Mouse (Mus musculus) erythroblast, adult 5-6 weeks (primary cell): Measurements from ENCODE around the gene Lhx1. TPM values are rescaled to one million over a fixed set of nuclear protein-coding genes. Genes with fewer than 3 reads are reported as not detected.

Experiments used
- ATAC-seq: replicated peaks from 2 replicates; pipeline ENCODE4 v1.8.0; 2016; ENCODE audit warnings: moderate number of reproducible peaks, mild to moderate bottlenecking, moderate TSS enrichment, inconsistent platforms; ENCODE audit not compliant: poor library complexity, low FRiP score, severe bottlenecking
- total RNA-seq, 2 experiments: library from RNA; stranded (forward) in 1 of 2; stranded (reverse) in 1 of 2; fragments of 150-400 nt in 1 of 2; fragments of 200-764, 138-1000 nt in 1 of 2; gene quantifications; 2 replicates each; pipeline versions ENCODE4 v1.2.3 to v1.2.4; 2015 to 2017; ENCODE audit warnings: low replicate concordance in 2 of 2

The Lhx1 gene
- 0.42 TPM in 1 of 2 replicates, not detected in the other for total RNA-seq (2015; ENCODE audit: low replicate concordance)
- not detected in 2 replicates for total RNA-seq (2017; ENCODE audit: low replicate concordance)

DNA sequence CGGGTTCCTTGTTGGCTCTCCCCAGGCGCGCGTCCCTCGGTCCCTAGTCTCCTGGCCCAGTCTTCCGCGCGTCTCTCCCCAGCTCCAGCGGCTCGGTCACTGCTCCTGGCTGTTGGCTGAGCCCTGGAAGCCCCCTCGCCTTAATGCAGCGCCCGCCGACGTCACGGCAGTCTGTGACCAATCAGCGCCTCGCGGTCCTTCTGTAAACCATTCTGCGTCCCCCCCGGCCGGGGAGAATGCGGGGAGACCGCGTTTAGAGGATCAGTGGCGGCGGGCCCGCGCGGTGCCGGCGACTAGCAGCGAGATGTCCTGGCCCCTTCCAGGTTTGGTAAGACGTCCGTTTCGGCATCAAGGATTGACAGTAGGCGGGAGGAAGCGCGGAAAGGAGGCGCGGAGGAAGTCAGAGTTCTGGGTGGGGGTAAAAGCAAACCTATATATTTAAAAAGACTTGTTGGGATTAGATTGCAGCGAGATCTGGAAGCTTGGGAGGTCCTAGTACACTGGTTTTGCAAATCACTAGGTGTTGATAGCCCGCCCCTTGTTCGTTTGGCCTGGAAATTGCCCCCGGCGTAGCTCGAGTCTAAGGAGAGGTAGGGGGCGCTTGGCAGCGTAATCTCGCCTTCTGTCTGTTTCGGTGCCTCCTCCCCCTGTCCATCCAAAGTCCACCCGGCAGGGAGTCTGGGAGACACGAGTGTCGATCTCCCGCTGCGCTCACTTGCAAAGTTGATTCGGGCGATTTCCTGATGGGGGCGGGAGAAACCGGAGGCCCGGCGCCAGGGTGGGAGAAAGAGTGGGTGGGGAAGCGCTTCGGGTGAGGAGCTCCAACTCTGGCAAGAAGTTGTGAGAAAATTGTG, at the start of gene Lhx1:
Lhx1 (minus strand) TSS at position 115 of the 854 bp plus-strand sequence.
- no peak for ATAC-seq

DNA sequence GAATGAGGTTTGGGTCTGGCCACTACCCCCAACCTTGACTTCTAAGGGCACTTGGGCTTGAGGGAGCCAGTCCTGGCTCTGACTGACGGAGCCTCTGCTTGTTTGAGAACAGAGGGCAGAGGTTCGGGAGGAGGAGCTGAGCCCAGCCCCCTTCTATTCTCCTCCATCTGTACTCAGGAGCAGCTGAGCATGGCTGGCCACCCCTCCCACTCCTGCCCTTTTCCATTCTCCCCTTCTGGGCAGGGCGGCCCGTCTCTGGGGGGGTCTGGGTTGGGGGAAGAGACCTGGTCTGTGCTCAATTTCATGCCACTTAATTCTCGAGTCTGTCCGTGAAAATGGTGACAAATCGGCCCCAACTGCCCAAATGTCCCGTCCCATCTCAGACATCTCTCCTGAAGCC, 49.5 kb upstream of the Lhx1 start:
- no peak for ATAC-seq

DNA sequence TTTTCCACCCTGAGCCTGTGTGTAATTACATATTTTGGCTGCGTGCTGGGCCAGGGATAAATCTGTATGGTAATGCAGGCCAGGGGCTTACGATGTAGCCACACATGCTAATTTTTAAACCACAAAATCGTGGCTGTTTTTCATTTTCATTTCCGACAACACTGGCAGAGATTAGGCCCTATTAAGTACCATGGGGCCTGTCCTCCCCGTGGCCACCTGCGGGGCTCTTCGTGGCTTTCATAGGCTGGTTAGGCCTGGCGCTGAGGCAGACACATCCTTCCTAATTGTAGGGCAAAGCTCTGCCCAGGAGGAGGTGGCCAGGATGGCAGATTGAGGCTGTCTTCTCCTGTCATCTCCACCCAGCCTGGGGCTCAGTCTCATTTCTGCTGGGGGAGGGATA, 48.3 kb upstream of the Lhx1 start:
- no peak for ATAC-seq

DNA sequence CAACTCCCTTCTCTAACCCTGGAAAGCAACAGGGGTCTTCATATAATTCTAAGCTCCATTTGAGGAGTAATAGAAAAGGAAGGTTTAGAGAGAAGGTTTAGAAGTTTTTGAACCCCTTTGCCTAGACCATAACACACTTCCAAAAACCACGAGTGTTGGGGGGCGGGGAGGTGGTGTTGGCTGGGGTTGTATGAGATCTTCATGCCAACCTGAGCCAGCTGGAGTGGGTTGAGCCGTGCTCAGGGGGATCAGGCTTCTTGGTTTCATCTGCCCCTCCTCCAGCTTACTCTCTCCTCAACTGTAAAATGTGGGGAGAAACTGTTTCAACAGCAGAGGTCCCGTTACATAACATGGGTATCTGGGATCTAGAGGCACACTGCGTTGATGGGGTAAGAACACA, 45.5 kb upstream of the Lhx1 start:
- ATAC-seq = no peak

DNA sequence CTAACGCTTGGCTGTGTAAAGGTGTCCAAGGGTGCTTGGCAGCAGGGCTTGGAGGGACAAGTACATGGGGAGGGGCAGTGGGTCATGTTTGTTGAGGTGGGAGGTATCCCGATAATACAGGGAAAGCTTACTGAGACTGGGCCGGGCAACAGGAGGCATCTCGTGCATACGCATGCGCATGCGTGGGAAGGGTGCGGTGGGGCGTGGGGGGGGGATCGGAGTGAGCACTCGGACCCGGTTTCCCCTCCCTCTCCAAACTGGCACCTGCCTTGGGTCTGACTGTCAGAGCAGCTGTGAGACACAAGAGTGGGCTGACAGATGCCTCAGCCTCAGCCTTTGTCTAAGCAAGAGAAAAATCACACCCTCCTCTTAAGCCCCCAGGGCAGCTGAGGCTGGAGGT, 45.1 kb upstream of the Lhx1 start:
- ATAC-seq = no peak

DNA sequence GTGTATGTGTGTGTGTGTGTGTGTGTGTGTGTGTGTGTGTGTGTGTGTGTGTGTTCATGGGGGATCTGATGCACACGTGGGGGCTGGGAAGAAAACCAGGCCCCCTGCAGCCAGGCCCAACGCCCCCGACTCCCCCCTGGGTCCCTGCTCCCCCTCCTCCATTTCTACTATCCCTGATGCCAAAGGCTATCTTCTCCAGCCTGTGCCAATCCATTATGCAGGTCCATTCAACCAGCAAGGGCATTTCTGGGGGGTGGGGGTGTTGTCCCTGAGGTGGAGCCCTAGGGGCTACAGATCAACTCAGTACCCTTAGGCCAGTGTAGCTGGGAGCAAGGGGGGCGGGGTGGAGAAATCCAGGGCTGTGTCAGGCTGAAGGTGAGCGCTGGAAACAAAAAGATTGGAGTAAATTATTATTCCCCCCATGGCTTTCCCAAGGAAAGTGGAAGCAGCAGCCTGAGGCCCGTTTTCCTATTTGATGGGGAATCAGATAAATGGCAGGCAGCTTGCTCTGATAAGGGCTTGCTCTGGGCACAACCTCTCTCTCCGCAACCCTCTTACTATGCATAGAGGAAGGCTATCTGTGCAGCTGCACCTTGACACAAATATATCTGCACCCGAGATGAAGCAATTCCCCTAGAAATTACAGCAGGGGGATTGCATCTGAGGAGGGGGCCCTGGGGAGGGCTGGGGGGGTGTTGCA, 43.9 kb upstream of the Lhx1 start:
- ATAC-seq = no peak

DNA sequence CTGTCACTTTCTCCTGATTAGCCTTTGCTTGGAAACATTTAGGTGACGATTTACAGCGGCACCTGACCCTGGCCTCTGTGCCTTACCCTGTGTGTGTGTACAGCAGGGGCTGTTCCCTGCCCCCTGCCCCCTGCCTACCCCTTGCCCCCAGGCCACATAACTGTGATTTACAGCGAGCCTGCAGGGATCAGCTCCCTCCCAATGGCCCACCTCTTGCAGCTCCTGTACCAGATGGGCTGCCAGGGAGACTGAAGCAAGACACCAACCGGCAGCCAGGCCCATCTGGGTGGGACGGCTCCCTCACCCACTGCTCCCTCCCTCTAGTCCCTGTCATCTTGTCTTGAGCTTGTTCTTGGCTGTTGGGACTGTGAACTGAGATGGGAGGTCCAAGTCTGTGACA, 43.1 kb upstream of the Lhx1 start:
- ATAC-seq = no peak

DNA sequence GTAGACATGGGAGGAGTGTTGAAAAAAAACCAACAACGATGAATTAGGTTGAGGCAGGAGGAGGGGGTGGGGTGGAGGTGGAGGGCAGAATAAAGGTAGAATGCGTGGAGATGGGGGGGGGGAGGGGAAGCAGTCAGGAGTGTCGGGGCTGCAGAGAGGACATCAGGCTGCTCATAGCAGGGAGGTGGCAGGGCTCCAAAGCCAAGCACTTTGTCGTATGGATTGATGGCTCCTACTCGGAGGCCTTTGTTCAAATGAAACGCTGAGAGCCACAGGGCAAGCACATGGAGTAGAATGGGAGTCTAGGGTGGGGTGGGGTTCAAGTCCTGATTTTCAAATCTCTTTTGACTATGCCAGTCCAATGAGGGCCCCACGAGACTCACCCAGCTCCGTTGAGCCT, 41.4 kb upstream of the Lhx1 start:
- no peak for ATAC-seq

DNA sequence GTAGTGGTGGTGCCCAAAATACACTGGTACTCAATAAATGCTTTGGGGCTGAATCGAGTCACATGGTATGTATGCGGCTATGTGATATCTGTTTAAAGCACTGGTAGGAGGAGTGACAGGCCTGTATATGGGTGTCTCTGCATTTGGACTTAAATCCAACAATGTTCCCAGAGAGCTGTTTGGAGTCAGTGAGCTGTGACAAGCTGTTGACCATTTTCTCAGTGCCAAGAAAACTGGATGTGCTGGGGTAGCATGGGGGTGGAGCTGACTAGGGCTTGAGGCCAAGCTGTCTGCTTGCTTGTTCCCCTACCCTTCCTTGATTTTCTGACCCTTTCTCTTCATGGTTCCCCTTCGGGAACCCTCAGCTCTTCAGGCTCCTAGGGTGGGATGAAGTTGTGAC, 39.9 kb upstream of the Lhx1 start:
- no peak for ATAC-seq

DNA sequence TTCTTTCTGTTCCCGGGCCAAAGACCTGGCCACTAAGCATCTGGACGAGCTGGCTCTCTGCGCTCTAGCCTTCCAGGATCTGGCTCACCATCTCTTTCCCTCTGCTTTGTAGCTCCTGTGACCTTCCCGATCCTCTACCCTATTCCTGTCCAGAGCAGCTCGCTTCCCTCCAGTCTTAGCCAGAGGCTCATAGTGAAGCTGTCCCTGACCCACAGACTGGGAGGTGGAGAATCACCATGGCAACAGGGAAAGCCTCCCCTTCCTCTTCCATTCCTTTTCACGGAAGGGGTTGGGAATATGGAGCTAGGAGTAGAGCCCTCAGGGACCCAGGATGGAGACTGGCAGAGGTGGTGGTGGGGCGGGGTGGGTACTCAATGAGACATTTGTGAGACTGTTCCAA, 38.0 kb upstream of the Lhx1 start:
- ATAC-seq = no peak

DNA sequence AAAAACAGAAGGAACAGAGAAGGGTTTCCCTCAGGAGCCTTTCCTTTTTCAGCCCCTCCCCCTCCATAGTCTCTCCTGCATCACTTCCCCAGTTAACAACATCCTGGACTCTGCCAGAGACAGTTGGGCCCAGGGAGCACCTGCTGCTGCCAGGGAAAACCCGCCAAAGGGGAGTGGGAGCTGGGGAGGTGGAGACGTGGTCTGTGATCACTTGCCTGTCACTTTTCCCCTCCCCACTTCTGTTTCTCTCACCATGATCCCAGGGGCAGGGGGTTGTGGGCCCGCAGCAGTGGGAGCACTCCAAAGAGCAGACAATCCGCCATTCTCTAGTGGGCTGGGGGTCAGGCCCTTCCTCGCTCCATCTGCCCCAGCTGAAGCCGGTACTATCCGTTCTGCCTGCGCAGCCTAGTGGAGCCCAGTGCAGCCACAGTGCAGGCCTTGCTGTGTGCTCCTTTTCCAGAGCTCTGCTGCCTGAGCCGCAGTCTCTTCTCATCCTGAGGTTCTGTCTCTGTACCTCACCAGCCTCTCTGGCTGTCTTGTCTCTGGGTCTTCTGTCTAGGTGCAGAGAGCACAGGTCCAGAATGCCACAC, 37.5 kb upstream of the Lhx1 start:
- ATAC-seq = no peak

DNA sequence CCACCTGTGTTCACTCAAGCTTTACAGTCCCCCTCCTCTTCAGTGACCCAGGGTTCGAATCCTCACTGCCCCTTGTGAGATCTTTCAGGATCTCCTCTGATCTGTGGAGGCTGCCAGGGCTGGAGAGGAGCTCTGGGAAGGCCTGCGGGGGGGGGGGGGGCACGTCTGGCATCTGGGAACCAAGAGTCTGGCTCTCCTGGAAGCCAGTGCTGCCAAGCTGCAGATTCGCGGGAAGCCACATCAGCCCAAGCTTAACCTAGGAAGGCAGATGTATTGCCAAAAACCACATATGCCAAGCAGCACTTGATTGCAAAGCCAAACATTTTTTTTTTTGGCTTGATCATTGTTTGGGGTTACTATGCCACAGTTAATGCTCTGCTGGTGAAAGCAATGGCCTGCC, 36.2 kb upstream of the Lhx1 start:
- ATAC-seq = no peak

DNA sequence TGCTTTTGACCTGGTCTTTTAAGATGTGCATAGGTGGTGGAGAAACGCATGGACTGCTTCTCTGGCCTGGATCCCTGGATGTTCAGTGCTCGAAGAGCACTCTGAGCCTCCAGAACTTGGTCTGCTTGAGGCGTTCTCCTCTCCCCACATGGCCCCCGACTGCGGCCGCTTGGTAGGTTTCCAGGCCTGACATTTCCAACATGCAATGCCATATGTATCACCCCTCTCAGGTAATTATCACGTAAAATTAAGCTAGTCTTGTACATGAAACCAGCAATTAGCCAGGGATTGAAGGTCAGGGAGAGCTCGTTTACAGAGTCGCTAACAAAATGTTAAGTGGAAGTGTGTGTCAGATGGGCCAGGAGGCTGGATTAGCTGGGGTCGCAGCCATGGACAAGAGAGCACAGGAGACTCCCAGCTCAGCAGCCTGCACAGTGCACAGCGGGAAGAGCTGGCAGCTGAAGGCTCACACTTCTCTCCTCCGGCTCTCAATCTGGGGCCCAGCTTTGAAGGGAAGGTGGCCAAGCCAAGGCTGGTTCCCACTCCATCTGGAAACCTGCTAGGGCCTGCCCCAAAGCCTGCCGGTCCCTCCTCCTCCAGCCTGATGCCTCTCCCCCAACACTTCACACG, 28.6 kb upstream of the Lhx1 start:
- no peak for ATAC-seq

DNA sequence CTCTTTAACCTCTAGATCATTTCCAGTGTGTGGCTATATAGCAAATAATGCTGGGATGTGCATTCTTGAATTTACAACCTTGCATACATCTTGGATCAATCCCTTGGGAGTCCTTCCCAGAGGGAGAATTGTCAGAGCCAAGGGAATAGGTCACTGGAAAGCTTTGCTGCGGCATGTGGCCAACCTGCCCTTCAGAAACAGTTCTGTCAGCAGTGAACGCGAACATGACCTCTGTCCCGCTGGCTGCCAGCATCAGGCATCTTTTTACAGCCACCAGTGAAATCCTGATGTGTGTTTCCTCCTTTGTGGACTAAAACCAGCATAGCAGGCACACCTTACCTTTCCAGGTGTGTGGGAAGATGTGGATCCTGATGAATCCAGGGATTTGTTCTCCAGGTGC, 26.0 kb upstream of the Lhx1 start:
- no peak for ATAC-seq

DNA sequence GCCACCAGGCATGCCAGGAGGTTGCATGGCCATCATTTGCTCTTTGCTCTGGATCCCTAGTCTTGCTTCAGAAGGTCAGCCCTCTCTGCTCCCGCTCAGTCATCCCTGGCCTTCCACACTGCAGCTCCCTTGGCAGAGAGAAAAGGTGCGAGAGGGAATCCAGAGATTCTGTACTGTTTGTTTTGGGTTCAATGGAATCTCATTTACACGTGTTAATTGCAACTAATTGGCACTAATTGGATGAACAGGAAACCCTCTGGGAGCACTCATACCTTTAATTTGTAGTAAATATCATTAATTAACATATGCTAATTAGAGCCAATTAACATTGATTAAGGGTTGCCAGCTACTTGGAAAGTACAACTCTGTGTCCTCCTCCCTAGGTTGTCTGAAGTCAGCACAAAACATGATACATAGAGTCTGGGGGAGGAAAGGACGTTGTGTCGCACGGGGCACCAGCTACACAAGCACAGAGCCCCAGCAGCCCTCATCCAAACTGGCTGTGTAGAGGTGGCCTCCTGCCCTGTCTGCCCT, 24.0 kb upstream of the Lhx1 start:
- ATAC-seq = no peak

DNA sequence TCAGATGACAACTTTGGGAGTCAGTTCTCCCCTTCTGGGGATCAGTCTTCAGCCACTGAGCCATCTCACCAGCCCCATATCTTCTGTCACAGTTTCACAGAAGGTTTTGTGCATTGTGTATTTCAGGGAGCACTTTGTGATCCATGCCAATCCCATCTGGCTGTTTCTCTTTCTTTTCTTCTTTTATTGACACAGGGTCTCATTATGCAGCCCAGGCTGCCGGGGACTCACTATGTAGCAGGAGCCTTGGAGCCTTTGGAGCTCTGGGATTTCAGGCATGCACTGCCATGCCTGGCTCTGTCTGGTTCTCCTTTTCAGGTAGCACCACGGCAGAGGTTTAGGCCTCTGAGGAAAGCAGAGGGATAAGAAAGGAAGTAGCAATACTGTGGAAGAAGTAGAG, 23.0 kb upstream of the Lhx1 start:
- ATAC-seq = no peak

DNA sequence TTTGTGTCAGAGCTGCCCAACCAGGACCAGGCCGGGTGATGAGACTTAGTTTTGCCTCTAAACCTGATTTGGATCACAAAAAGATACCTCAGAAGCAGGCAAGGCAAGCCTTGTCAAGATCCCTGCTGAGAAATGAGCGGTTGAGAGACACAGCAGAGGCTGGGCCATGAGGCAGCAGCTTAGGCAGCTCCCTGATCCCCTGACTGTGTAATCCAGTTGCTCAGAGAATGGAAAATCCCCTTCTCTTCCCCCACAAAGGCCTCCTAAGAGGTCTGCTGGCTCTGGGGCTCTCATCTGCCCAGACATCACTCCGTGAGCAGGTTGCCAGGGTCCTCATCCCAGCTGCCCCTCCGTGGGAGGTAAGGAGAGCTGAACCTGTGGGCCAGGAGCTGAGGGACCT, 14.6 kb upstream of the Lhx1 start:
- ATAC-seq = no peak

DNA sequence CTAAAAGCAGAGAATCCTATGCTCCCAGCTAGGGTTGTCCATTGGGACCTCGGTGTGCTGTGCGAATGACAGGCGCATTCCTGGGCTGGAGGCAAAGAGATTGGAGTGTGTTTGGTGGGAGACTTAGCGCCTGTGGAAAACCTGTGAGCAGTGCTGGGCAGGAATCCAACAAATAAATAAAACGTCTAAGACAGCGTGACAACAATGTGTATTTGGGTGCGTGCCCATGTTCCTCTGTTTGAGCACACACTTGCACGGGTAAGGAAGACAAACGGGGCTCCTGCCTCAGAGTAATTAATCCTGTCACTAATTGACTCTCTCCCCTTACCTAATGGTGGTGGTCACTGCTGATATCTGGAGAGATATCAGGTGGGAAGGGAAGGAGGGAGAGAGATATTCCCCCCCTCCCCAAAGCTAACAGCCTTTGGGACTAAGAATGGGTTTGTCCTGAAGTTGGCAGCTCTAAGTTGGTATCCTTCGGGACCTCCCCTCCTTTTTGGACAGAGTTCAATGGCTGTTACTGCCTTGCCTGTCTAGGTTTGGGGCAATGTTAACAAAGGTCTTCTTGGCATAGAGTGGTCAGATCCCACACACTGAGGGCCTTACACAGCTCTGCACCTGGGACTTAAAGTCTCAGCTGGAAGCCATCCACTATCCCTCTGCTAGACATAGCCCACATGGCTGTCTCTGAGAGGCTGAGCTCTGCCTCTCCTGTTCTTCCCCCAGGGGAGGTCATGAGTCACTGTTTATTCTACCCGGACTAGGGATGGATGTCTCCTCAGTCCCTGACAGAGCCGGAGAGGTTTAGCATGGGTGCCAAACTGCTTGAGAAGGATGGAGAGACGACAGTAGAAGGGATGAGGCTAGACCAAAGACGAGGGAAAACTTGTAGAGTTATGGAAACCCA, 4.7 kb upstream of the Lhx1 start:
- no peak for ATAC-seq

DNA sequence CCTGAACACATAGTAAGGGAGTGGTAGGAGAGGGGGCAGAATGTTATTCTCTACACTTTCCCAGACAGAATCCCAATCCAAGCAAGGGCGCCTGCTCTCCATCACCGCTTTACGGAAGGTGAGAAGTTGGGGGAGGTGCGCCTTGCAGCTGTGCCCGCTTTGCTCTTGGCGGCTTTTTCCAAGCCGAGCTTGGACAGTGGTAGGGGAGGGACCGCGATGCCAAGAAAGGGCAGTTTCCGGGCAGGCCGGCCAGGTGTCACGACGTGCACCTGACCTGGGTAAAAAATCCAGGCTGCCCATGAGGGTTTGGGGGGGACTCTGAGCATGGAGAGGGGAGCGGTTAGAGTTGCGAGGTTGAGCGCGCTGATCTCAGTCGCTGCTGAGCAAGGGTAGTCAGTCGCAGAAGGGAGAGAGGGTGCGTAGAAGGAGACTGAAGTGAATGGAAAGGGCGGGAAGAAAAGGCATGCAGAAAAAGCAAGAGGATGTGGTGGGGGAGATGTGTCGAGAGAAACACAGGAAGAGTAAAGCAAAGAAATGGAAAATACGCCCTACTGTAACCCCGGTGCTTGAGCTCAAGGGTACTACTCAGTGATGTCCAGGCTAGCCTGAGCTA, 3.9 kb upstream of the Lhx1 start:
- no peak for ATAC-seq
